Mouse (Mus musculus) limb, embryonic 10.5 days (tissue): ENCODE data around the gene Efl1. TPM values are rescaled to one million over a fixed set of nuclear protein-coding genes. Genes with fewer than 3 reads are reported as not detected.

Experiments
- DNase-seq: peaks from one replicate; pipeline ENCODE4 v3.0.0-alpha.2; 2017; ENCODE audit warnings: low spot score
- H3K27ac ChIP-seq: fragments of 300-500 bp; sonication (generic); 2 replicates; pipeline ENCODE4 v1.5.1; 2016; ENCODE audit warnings: mild to moderate bottlenecking
- H3K27me3 ChIP-seq: fragments of 300-500 bp; sonication (generic); 2 replicates; pipeline ENCODE4 v1.6.1; 2016; ENCODE audit warnings: low read depth, mild to moderate bottlenecking; ENCODE audit not compliant: poor library complexity, severe bottlenecking
- H3K36me3 ChIP-seq: fragments of 300-500 bp; sonication (generic); 2 replicates; pipeline ENCODE4 v1.6.1; 2016; ENCODE audit warnings: mild to moderate bottlenecking, moderate library complexity
- H3K4me1 ChIP-seq: fragments of 300-500 bp; sonication (generic); 2 replicates; pipeline ENCODE4 v1.6.1; 2016
- H3K4me3 ChIP-seq: fragments of 300-500 bp; sonication (generic); 2 replicates; pipeline ENCODE4 v1.5.1; 2016; ENCODE audit warnings: mild to moderate bottlenecking, moderate library complexity
- H3K9me3 ChIP-seq: fragments of 300-500 bp; sonication (generic); replicated peaks from 2 replicates; pipeline ENCODE4 v1.6.1; 2016; ENCODE audit warnings: mild to moderate bottlenecking
- WGBS: fragments of 180-500 bp; shearing (Covaris S2); methylation state at CpG from one replicate; pipeline ENCODE4 v1.1.7; 2016; 5-methylcytosine and 5-hydroxymethylcytosine counted together
- polyA plus RNA-seq: library from polyadenylated mRNA; unstranded; fragments of >200 nt; fragmentation: Nextera tagmentation; extraction: Ambion mirVana; gene quantifications from 2 replicates; pipeline ENCODE4 v1.2.1, GENCODE M21; 2016

Gene Efl1
- polyA plus RNA-seq, 1 experiment from 2014 or later, result 25.8 TPM

- Histone ChIP-seq H3K4me3 (no peak overlapping the region), H3K36me3 (peaks cover 77% of the 10 kb centered on the region), H3K27ac (no peak overlapping the region), H3K9me3 (no peaks in the 10 kb centered on the region), H3K27me3 (no peaks in the 10 kb centered on the region), H3K4me1 (0 out of 2 replicates have a peak, but pooled peaks cover 4% of the 10 kb centered on the region)
- no peak for DNase-seq
- 85% methylated on average over 6 of the region's 6 CpGs for WGBS
Observed at GRCm38 (mm10) chr7:82691021-82691738, 42.8 kb downstream of the Efl1 start.

GRCm38 (mm10) chr7:82697668-82698067 lies 49.3 kb downstream of the Efl1 start:
- no peaks in the 10 kb centered on the region for H3K27me3 ChIP-seq
- DNase-seq, result no peak
- H3K4me1 ChIP-seq, result peaks cover 17% of the 10 kb centered on the region
- no peak overlapping the region; the same call in 1 of the 2 replicates for H3K27ac ChIP-seq
- H3K9me3 ChIP-seq, result no peaks in the 10 kb centered on the region
- no peak overlapping the region for H3K4me3 ChIP-seq
- H3K36me3 ChIP-seq, result peaks cover 65% of the 10 kb centered on the region
- WGBS, result 77% methylated on average over 8 of the region's 8 CpGs

- H3K9me3 ChIP-seq, result no peaks in the 10 kb centered on the region
- WGBS, result 96% methylated on average over 3 of the region's 3 CpGs
- no peak overlapping the region for H3K4me3 ChIP-seq
- no peak for DNase-seq
- peaks cover 26% of the 10 kb centered on the region for H3K4me1 ChIP-seq
- no peaks in the 10 kb centered on the region for H3K27me3 ChIP-seq
- H3K27ac ChIP-seq, result no peak overlapping the region
- H3K36me3 ChIP-seq, result peaks cover 52% of the 10 kb centered on the region
Observed at GRCm38 (mm10) chr7:82698968-82699367, 50.6 kb downstream of the Efl1 start.

GRCm38 (mm10) chr7:82702384-82703343 lies 54.2 kb downstream of the Efl1 start:
- H3K27ac ChIP-seq, result peak overlapping the region; percentile 83
- H3K36me3 ChIP-seq, result peaks cover 34% of the 10 kb centered on the region
- H3K27me3 ChIP-seq, result no peaks in the 10 kb centered on the region
- peaks cover 26% of the 10 kb centered on the region for H3K4me1 ChIP-seq
- peak; percentile 61 for DNase-seq
- no peak overlapping the region for H3K4me3 ChIP-seq
- H3K9me3 ChIP-seq, result no peaks in the 10 kb centered on the region
- 68% methylated on average over 5 of the region's 5 CpGs for WGBS

- peaks cover 18% of the 10 kb centered on the region for H3K4me1 ChIP-seq
- H3K27me3 ChIP-seq, result no peaks in the 10 kb centered on the region
- no peak overlapping the region for H3K27ac ChIP-seq
- 95% methylated on average over 4 of the region's 4 CpGs for whole genome bisulfite sequencing
- H3K4me3 ChIP-seq, result no peak overlapping the region
- H3K36me3 ChIP-seq, result peaks cover 22% of the 10 kb centered on the region
- no peaks in the 10 kb centered on the region for H3K9me3 ChIP-seq
- no peak for DNase-seq
Observed at GRCm38 (mm10) chr7:82709172-82709571, 60.8 kb downstream of the Efl1 start.

- Histone ChIP-seq H3K4me1 (peaks cover 71% of the 10 kb centered on the region), H3K27ac (peak overlapping the region; percentile 87), H3K36me3 (peaks cover 12% of the 10 kb centered on the region), H3K9me3 (no peaks in the 10 kb centered on the region), H3K4me3 (peak overlapping the region; percentile 26), H3K27me3 (no peaks in the 10 kb centered on the region)
- 14% methylated on average over 7 of the region's 7 CpGs for WGBS
- peak; percentile 71 for DNase-seq
Observed at GRCm38 (mm10) chr7:82715210-82715911, 66.9 kb downstream of the Efl1 start.

GRCm38 (mm10) chr7:82715912-82716601 lies 67.6 kb downstream of the Efl1 start:
- WGBS, result 23% methylated on average over 8 of the region's 8 CpGs
- DNase-seq, result peak; percentile 68
- peak overlapping the region; percentile 87 for H3K27ac ChIP-seq
- H3K36me3 ChIP-seq, result peaks cover 10% of the 10 kb centered on the region
- H3K27me3 ChIP-seq, result no peaks in the 10 kb centered on the region
- peaks cover 78% of the 10 kb centered on the region for H3K4me1 ChIP-seq
- H3K9me3 ChIP-seq, result no peaks in the 10 kb centered on the region
- peak overlapping the region; percentile 26 for H3K4me3 ChIP-seq

GRCm38 (mm10) chr7:82719285-82719684 lies 70.9 kb downstream of the Efl1 start:
- Histone ChIP-seq H3K4me3 (no peak overlapping the region), H3K27ac (peak overlapping the region; percentile 86)
- 78% methylated on average over 5 of the region's 5 CpGs for WGBS

GRCm38 (mm10) chr7:82719740-82720139 lies 71.3 kb downstream of the Efl1 start:
- DNase-seq, result no peak
- H3K4me1 ChIP-seq, result peaks cover 92% of the 10 kb centered on the region
- H3K27ac ChIP-seq, result peak overlapping the region; percentile 86
- H3K36me3 ChIP-seq, result no peaks in the 10 kb centered on the region
- no peak overlapping the region for H3K4me3 ChIP-seq
- H3K9me3 ChIP-seq, result no peaks in the 10 kb centered on the region
- 76% methylated on average over 5 of the region's 5 CpGs for WGBS
- no peaks in the 10 kb centered on the region for H3K27me3 ChIP-seq

More at GRCm38 (mm10) chr7:82719285-82719684, 70.9 kb downstream of the Efl1 start:
- H3K27me3 ChIP-seq, result no peaks in the 10 kb centered on the region
- H3K36me3 ChIP-seq, result no peaks in the 10 kb centered on the region
- H3K9me3 ChIP-seq, result no peaks in the 10 kb centered on the region
- peaks cover 92% of the 10 kb centered on the region for H3K4me1 ChIP-seq
- DNase-seq, result no peak

- no peaks in the 10 kb centered on the region for H3K27me3 ChIP-seq
- H3K4me1 ChIP-seq, result peaks cover 92% of the 10 kb centered on the region
- H3K4me3 ChIP-seq, result no peak overlapping the region
- no peaks in the 10 kb centered on the region for H3K9me3 ChIP-seq
- H3K27ac ChIP-seq, result peak overlapping the region; percentile 86
- DNase-seq, result no peak
- H3K36me3 ChIP-seq, result no peaks in the 10 kb centered on the region
- 58% methylated on average over 7 of the region's 7 CpGs for WGBS
Observed at GRCm38 (mm10) chr7:82720501-82720900, 72.1 kb downstream of the Efl1 start.

- Histone ChIP-seq H3K27ac (peak overlapping the region; percentile 86), H3K36me3 (no peaks in the 10 kb centered on the region), H3K27me3 (no peaks in the 10 kb centered on the region), H3K9me3 (no peaks in the 10 kb centered on the region), H3K4me1 (peaks cover 94% of the 10 kb centered on the region), H3K4me3 (no peak overlapping the region)
- 15% methylated on average over 7 of the region's 7 CpGs for WGBS
- no peak for DNase-seq
Observed at GRCm38 (mm10) chr7:82720906-82721305, 72.5 kb downstream of the Efl1 start.

GRCm38 (mm10) chr7:82722486-82723123 lies 74.2 kb downstream of the Efl1 start:
- no peak for DNase-seq
- H3K27me3 ChIP-seq, result no peaks in the 10 kb centered on the region
- no peaks in the 10 kb centered on the region for H3K36me3 ChIP-seq
- H3K4me3 ChIP-seq, result no peak overlapping the region
- H3K27ac ChIP-seq, result peak overlapping the region; percentile 86
- H3K4me1 ChIP-seq, result peaks cover 87% of the 10 kb centered on the region
- H3K9me3 ChIP-seq, result no peaks in the 10 kb centered on the region
- WGBS, result 80% methylated on average over 7 of the region's 7 CpGs
